Mouse (Mus musculus) neural tube, embryonic 15.5 days (tissue): Measurements from ENCODE around the gene Folr1. TPM values are rescaled to one million over a fixed set of nuclear protein-coding genes. Genes with fewer than 3 reads are reported as not detected.

Experiments used
- ATAC-seq: fragments of 200-750 bp; cut with Nextera tagmentation; 2 replicates; pipeline ENCODE4 v1.8.0; 2017; ENCODE audit warnings: mild to moderate bottlenecking, moderate TSS enrichment, moderate library complexity; ENCODE audit not compliant: low FRiP score
- H3K27ac ChIP-seq: fragments of 300-500 bp; sonication (generic); replicated peaks from 2 replicates; pipeline ENCODE4 v1.5.1; 2015; ENCODE audit warnings: mild to moderate bottlenecking, inconsistent platforms
- H3K27me3 ChIP-seq: fragments of 300-500 bp; sonication (generic); replicated peaks from 2 replicates; pipeline ENCODE4 v1.6.1; 2015; ENCODE audit warnings: inconsistent platforms
- H3K36me3 ChIP-seq: fragments of 300-500 bp; sonication (generic); 2 replicates; pipeline ENCODE4 v1.6.1; 2015; ENCODE audit warnings: inconsistent platforms
- H3K4me1 ChIP-seq: fragments of 300-500 bp; sonication (generic); 2 replicates; pipeline ENCODE4 v1.6.1; 2015; ENCODE audit warnings: inconsistent platforms
- H3K4me2 ChIP-seq: fragments of 300-500 bp; sonication (generic); 2 replicates; pipeline ENCODE4 v1.6.1; 2015; ENCODE audit warnings: inconsistent platforms, mild to moderate bottlenecking, moderate library complexity
- H3K4me3 ChIP-seq: fragments of 300-500 bp; sonication (generic); replicated peaks from 2 replicates; pipeline ENCODE4 v1.5.1; 2015; ENCODE audit warnings: mild to moderate bottlenecking, inconsistent platforms
- H3K9ac ChIP-seq: fragments of 300-500 bp; sonication (generic); replicated peaks from 2 replicates; pipeline ENCODE4 v1.6.1; 2015; ENCODE audit warnings: mild to moderate bottlenecking, inconsistent platforms
- H3K9me3 ChIP-seq: fragments of 300-500 bp; sonication (generic); replicated peaks from 2 replicates; pipeline ENCODE4 v1.6.1; 2016; ENCODE audit warnings: inconsistent platforms
- WGBS: fragments of 180-500 bp; shearing (Covaris S2); methylation state at CpG from one replicate; pipeline ENCODE4 v1.1.7; 2015; ENCODE audit warnings: mixed read lengths; 5-methylcytosine and 5-hydroxymethylcytosine counted together
- polyA plus RNA-seq: library from polyadenylated mRNA; unstranded; fragments of >200 nt; fragmentation: Nextera tagmentation; extraction: Ambion mirVana; gene quantifications from 2 replicates; pipeline ENCODE4 v1.2.1, GENCODE M21; 2015

Folr1 gene
- polyA plus RNA-seq, 1 experiment from 2014 or later = 1.7 TPM

DNA sequence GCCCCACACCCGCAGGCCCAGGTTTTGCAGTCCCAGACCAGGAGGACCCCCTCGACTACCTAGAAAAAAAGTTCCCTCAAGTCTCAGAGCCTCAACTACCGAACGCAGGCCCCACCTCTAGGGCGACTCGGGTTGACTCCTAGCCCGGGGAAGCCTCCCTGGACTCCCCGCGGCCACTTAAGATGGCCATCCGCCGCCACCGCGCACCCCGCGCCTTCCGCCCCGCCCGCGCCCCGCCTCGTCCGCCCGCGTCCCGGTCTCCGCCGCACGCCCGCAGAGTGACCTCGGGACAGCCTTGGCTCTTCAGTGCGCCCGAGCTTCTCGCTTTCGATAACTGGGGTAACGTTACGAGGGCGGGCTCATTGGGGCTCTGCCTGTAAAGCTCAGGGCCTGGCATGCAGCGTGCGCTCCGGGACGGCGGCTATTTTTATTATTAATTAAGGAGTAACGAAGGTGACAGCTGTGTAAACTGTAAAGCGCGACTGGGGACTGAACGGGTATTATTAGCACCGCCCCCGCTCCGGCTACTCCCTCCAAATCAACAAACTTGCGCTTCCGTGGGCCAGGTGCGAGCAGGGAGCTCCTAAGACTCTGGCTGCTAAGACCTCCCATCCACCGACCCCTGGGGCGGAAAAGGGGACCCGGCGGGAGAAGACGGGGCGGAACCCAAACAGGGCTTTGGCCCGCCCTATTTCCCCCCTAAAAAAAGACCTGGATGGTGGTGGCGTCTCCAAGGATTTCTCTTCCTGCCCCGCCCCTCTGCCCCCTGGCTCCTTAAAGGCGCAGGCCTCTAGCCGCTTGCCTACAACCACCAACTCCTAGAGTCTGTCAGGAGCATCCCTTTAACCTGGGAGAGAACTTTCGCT is 32.7 kb downstream of the Folr1 start, which contains the start of gene Inppl1:
Gene Inppl1, minus strand, starts transcription at position 624 of the 866 bp plus-strand sequence.
- under 1% methylated on average over 64 of the region's 64 CpGs for WGBS

DNA sequence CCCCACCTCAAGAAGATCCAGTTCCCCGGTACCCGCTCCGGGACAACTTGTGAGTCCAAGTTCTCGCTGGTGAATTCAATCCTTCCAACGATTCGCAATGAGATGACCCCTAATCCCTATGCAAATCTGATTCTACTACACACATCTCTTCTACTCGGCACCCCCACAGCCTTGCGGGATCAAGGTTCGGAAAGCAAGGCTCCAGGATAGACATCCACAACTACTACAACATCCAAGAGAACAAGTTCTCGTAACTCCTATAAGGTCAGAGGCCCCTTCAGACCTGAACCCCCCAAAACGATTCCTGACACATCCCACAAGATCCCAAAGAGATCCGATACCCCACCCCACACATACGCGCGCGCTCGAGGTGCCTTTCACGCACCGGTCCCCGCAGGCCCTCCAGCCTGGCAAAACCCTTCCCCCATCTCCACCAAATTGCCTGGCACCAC is 33.4 kb downstream of the Folr1 start:
- ATAC-seq = peak; percentile 7; the same call in 1 of the 2 replicates
- 0% methylated on average over 20 of the region's 20 CpGs for WGBS

More for the DNA sequence above, 32.7 kb downstream of the Folr1 start, which contains the start of gene Inppl1:
- peak within 1 kb of the TSS; percentile 62 for H3K9ac ChIP-seq
- peak; percentile 70 for ATAC-seq
- no peaks in the 10 kb centered on the region for H3K36me3 ChIP-seq
- H3K4me3 ChIP-seq = peak within 1 kb of the TSS; percentile 61
- peak within 1 kb of the TSS; percentile 87 for H3K27ac ChIP-seq
- no peaks in the 10 kb centered on the region for H3K9me3 ChIP-seq
- peak within 1 kb of the TSS; percentile 99 for H3K4me2 ChIP-seq
- peaks cover 7% of the 10 kb centered on the region; the same call in 1 of the 2 replicates for H3K27me3 ChIP-seq
- H3K4me1 ChIP-seq = peaks cover 46% of the 10 kb centered on the region

GRCm38 (mm10) chr7:101836271-101837153 is 34.1 kb downstream of the Folr1 start:
- peaks cover 7% of the 10 kb centered on the region; the same call in 1 of the 2 replicates for H3K27me3 ChIP-seq
- H3K4me2 ChIP-seq = peak overlapping the region; percentile 99
- ATAC-seq = peak; percentile 61; the same call in 1 of the 2 replicates
- H3K4me1 ChIP-seq = peaks cover 46% of the 10 kb centered on the region
- H3K36me3 ChIP-seq = no peaks in the 10 kb centered on the region
- peak overlapping the region; percentile 87 for H3K27ac ChIP-seq
- peak overlapping the region; percentile 62 for H3K9ac ChIP-seq
- H3K4me3 ChIP-seq = peak overlapping the region; percentile 61
- WGBS = under 1% methylated on average over 63 of the region's 63 CpGs
- H3K9me3 ChIP-seq = no peaks in the 10 kb centered on the region

More for the DNA sequence above, 33.4 kb downstream of the Folr1 start:
- peak overlapping the region; percentile 99 for H3K4me2 ChIP-seq
- peaks cover 46% of the 10 kb centered on the region for H3K4me1 ChIP-seq
- peak overlapping the region; percentile 61 for H3K4me3 ChIP-seq
- peak overlapping the region; percentile 87 for H3K27ac ChIP-seq
- peaks cover 7% of the 10 kb centered on the region; the same call in 1 of the 2 replicates for H3K27me3 ChIP-seq
- H3K9ac ChIP-seq = peak overlapping the region; percentile 62
- no peaks in the 10 kb centered on the region for H3K36me3 ChIP-seq
- H3K9me3 ChIP-seq = no peaks in the 10 kb centered on the region

GRCm38 (mm10) chr7:101835457-101836109 is 35.0 kb downstream of the Folr1 start:
- WGBS = 41% methylated on average over 5 of the region's 5 CpGs
- peak overlapping the region; percentile 99 for H3K4me2 ChIP-seq
- H3K27me3 ChIP-seq = peaks cover 7% of the 10 kb centered on the region; the same call in 1 of the 2 replicates
- H3K4me1 ChIP-seq = peaks cover 46% of the 10 kb centered on the region
- H3K9ac ChIP-seq = peak overlapping the region; percentile 62; the same call in 1 of the 2 replicates
- H3K9me3 ChIP-seq = no peaks in the 10 kb centered on the region
- peaks cover 8% of the 10 kb centered on the region; the same call in 1 of the 2 replicates for H3K36me3 ChIP-seq
- peak overlapping the region; percentile 61 for H3K4me3 ChIP-seq
- ATAC-seq = no peak
- peak overlapping the region; percentile 87 for H3K27ac ChIP-seq

- Histone ChIP-seq H3K9me3 (no peaks in the 10 kb centered on the region), H3K4me1 (peaks cover 46% of the 10 kb centered on the region), H3K36me3 (peaks cover 14% of the 10 kb centered on the region; the same call in 1 of the 2 replicates), H3K27me3 (peaks cover 7% of the 10 kb centered on the region; the same call in 1 of the 2 replicates), H3K4me2 (peak overlapping the region; percentile 99), H3K27ac (no peak overlapping the region), H3K9ac (no peak overlapping the region), H3K4me3 (peak overlapping the region; percentile 61; the same call in 1 of the 2 replicates)
- ATAC-seq = no peak
- WGBS = 57% methylated on average over 3 of the region's 3 CpGs
These were observed 35.7 kb downstream of the Folr1 start for GRCm38 (mm10) chr7:101834903-101835302.

GRCm38 (mm10) chr7:101833916-101834584 is 36.5 kb downstream of the Folr1 start:
- no peaks in the 10 kb centered on the region for H3K9me3 ChIP-seq
- ATAC-seq = no peak

GRCm38 (mm10) chr7:101833352-101833751 is 37.2 kb downstream of the Folr1 start:
- WGBS = 83% methylated on average over 5 of the region's 5 CpGs
- Histone ChIP-seq H3K9me3 (no peaks in the 10 kb centered on the region), H3K9ac (no peak overlapping the region), H3K36me3 (peaks cover 17% of the 10 kb centered on the region; the same call in 1 of the 2 replicates), H3K27me3 (peaks cover 7% of the 10 kb centered on the region; the same call in 1 of the 2 replicates), H3K27ac (no peak overlapping the region), H3K4me1 (peaks cover 40% of the 10 kb centered on the region), H3K4me3 (no peak overlapping the region), H3K4me2 (no peak overlapping the region)
- ATAC-seq = no peak

More at GRCm38 (mm10) chr7:101833916-101834584, 36.5 kb downstream of the Folr1 start:
- Histone ChIP-seq H3K9ac (no peak overlapping the region), H3K4me3 (no peak overlapping the region), H3K27ac (no peak overlapping the region; the same call in 1 of the 2 replicates), H3K4me2 (peak overlapping the region; percentile 11; the same call in 1 of the 2 replicates), H3K4me1 (peaks cover 46% of the 10 kb centered on the region), H3K27me3 (peaks cover 7% of the 10 kb centered on the region; the same call in 1 of the 2 replicates), H3K36me3 (peaks cover 17% of the 10 kb centered on the region; the same call in 1 of the 2 replicates)
- WGBS = 45% methylated on average over 3 of the region's 3 CpGs

GRCm38 (mm10) chr7:101832372-101832771 is 38.2 kb downstream of the Folr1 start:
- Histone ChIP-seq H3K9ac (no peak overlapping the region), H3K27me3 (peaks cover 7% of the 10 kb centered on the region; the same call in 1 of the 2 replicates), H3K4me2 (no peak overlapping the region), H3K9me3 (no peaks in the 10 kb centered on the region), H3K4me1 (peaks cover 31% of the 10 kb centered on the region), H3K36me3 (peaks cover 22% of the 10 kb centered on the region; the same call in 1 of the 2 replicates), H3K27ac (no peak overlapping the region), H3K4me3 (no peak overlapping the region)
- ATAC-seq = no peak
- 91% methylated on average over 4 of the region's 4 CpGs for WGBS

DNA sequence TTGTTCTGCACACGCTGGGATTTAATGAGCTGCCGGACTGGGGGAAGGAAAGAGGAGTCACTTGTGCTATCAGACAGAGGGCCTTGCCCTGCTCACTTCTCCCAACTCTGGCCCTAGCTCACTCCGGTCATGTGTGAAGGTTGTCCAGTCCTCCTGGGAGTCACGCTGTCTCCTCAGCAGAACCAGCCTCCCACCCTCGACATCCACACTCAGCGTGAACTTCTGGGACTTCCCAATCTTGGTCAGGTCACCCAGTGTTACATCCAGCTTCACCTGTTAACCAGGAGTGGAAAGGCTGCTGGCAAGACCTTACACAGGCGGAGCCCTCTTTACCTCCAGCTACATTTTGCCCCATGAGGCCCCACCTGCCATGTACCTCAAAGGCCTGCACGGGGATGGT is 39.2 kb downstream of the Folr1 start:
- Histone ChIP-seq H3K36me3 (peaks cover 22% of the 10 kb centered on the region; the same call in 1 of the 2 replicates), H3K4me2 (no peak overlapping the region), H3K4me1 (peaks cover 21% of the 10 kb centered on the region), H3K4me3 (no peak overlapping the region), H3K27me3 (peaks cover 7% of the 10 kb centered on the region; the same call in 1 of the 2 replicates), H3K27ac (no peak overlapping the region), H3K9ac (no peak overlapping the region), H3K9me3 (no peaks in the 10 kb centered on the region)
- WGBS = 96% methylated on average over 8 of the region's 8 CpGs
- no peak for ATAC-seq

GRCm38 (mm10) chr7:101830373-101830772 is 40.2 kb downstream of the Folr1 start:
- Histone ChIP-seq H3K4me1 (peaks cover 15% of the 10 kb centered on the region), H3K4me3 (no peak overlapping the region), H3K9ac (no peak overlapping the region), H3K4me2 (no peak overlapping the region), H3K27ac (no peak overlapping the region), H3K27me3 (0 out of 2 replicates have a peak, but pooled peaks cover 4% of the 10 kb centered on the region), H3K9me3 (no peaks in the 10 kb centered on the region), H3K36me3 (peaks cover 22% of the 10 kb centered on the region; the same call in 1 of the 2 replicates)
- no peak for ATAC-seq
- WGBS = 96% methylated on average over 3 of the region's 3 CpGs
